Mouse (Mus musculus) thymus, postnatal 4 days (tissue): ENCODE measurements around the gene Rfx8.

Experiments
- DNase-seq: peaks from one replicate; pipeline ENCODE4 v3.0.0; 2021

Gene Rfx8

DNA sequence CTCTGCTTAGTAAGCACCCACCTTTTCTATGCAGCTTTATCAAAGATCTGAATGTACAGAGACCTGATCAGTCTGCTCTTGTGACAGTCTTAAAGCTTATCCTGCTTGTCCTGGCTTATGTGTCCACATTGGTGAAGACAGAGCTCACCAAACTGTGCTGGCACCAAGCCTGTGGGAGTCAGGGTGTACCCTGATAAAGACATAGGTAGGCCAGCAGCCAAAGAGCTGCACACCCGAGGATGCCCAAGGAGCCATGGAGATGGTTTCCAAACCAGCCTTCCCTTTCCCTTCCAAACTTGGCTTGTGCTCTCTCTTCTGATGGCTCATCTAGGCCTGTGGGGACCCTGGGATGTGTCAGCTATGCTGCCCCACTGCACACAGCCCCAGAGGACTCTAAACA is 76.5 kb downstream of the Rfx8 start:
- DNase-seq: no peak

DNA sequence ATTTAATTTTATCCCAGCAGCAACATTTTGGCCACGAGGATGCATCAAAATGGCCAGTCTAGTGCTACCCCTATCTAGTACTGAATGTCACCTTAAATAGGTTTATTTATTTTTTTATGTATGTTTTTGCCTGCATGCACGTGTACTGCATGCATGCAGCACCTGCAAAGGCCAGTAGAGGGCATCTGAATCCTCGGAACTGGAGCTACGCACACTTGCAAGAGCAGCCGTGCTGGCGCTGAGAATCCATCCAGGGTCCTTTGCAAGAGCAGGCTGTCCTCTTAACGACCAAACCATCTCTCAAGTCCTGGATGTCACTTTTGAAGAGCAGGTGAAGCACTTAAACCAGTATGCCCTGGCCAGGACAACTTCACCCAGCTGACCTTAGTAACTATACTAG is 79.1 kb downstream of the Rfx8 start:
- DNase-seq: peak; percentile 23

GRCm38 (mm10) chr1:39637139-39637538 is 83.7 kb downstream of the Rfx8 start:
- DNase-seq: no peak

GRCm38 (mm10) chr1:39636660-39637059 is 84.1 kb downstream of the Rfx8 start:
- no peak for DNase-seq

GRCm38 (mm10) chr1:39636196-39636595 is 84.6 kb downstream of the Rfx8 start:
- no peak for DNase-seq

GRCm38 (mm10) chr1:39628606-39629005 is 92.2 kb downstream of the Rfx8 start:
- no peak for DNase-seq

DNA sequence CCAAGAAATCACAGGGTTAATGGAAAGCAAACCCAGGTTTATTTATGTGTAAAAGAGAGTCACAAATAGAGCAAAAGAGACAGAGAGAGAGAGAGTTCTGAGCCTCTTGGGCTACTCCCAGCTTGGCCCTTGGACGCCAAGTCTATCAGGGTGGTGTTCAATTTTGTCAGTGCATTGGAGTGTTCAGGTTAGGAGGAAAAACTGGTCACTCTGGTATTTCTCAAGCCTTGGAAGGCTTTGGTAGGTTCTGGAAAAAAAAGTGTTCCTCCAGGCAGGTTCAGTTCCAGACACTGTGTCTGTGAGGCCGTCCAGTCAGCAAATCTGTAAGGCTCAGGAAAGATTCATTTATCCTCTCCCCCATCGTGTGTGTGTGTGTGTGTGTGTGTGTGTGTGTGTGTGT is 95.3 kb downstream of the Rfx8 start:
- DNase-seq: no peak

DNA sequence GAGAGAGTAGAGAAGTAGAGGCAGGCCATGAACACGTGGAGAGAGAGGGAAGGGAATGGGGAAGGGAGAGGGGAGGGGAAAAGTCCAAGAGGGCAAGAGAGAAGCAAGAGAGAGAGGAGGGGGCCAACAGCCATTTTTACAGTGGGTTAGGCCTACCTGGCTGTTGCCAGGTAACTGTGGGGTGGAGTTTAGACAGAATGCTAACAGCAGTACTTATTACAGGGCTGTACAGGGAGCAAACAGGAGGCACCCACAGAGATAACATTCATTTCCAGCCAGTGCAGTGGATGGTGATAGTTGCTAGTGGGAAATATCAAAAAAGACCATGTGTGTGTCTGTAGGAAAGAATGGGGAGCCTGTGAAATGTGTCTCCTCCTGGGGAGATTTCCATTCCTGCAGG is 97.1 kb downstream of the Rfx8 start:
- no peak for DNase-seq

DNA sequence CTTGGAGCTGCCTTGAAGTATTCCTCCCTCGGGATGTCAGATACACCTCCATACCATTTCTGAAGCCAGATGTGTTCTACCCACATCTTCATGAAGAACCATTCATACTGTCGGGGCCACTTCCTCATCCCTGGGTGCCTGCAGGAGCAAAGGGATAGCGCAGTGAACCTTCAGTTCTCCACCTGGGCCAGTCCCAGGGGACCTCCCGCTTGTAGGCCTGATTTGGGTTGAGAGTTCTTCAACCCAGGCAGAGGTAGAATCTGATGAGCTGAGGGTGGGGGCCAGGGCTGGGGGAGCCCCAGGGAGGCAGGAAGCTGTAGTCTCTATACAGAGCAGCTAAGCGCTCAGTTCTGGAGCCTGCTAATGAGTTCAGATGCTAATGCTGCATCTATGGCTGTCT is 97.7 kb downstream of the Rfx8 start:
- DNase-seq: no peak

GRCm38 (mm10) chr1:39618524-39618923 is 102.3 kb downstream of the Rfx8 start:
- no peak for DNase-seq

- DNase-seq: no peak
These were observed 105.3 kb downstream of the Rfx8 start for GRCm38 (mm10) chr1:39615526-39615925.
